Mouse (Mus musculus) colon, adult 2 months (tissue): Measurements from ENCODE around the gene Ado. TPM values are rescaled to one million over a fixed set of nuclear protein-coding genes. Genes with fewer than 3 reads are reported as not detected.

Experiments
- polyA plus RNA-seq: library from polyadenylated mRNA; depleted of rRNA; stranded (reverse); fragments of >200 nt; gene quantifications from 2 replicates; pipeline ENCODE4 v1.2.3, GENCODE M21; 2012; rRNA removed

Ado gene
- 15.5 and 17.1 TPM in 2 replicates for polyA plus RNA-seq

DNA sequence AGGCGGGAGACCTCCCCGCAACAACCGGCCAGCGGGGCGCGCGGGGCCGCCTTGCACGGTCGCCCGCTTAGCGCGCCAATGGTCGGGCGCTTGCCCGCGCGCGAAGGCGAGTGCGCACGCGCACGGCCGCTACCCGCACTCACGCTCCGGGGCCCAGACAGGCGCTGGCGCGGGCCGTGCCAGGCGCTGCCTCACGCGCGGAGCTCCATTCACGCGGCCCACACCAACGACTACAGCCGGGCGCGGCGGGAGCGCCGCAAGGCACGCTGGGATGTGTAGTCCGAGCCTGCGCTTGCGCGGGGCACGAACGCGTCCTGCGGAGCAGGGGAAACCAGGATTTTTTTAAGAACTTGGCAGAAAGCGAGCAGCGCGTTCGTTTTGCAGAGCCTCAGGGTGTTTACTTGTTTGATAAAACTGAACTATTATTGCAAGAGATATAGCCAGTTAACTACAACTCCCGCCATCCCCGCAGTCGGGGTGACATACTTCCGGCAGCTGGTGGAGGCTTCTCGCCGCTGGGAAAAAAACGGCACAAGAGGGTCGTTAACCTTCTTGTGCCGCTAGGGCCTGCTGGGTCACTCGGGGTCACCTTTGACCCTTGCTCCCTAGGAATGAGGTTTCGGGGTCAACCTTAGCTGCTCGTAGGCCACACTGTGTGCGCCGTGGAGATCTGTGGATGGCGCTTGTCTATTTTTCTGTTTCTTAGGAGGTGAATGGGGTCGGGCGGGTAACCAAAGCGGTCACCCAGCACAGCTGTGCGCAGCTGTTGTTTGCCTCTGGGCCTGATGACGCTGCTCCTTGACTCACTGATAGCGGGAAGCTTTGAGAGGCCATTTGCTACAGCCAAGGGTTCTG, at the start of gene Ado:
Gene Ado, minus strand, starts transcription at position 79 of the 855 bp plus-strand sequence.

DNA sequence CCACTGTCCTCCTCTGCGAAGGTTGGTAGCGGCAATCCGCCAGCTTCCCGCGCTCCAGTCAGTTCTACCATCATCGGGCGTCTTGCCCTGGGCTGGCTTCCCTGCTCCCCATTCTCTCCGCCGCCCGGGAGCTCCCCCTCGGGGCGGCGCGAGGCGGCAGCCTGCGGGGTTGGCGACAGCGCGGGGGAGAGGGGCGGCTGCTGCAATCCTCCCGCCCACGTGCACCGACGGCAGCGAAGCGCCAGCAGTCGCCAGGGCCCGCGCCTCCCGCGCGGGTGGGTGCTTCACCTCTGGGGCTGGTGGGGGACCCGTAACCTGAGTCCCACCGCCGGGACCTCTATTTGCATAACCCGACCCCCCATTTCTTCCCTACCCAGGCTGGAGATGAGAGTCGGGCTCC, 13.5 kb downstream of the Ado start, which contains the start of gene Egr2:
Gene Egr2, plus strand, starts transcription at position 220 of the 400 bp plus-strand sequence.

Other genes with a start within 250 kb of the Ado start
- gene Egr2, start 13.5 kb downstream of the Ado start, polyA plus RNA-seq: 1.2 and 1.4 TPM in 2 replicates